Mouse (Mus musculus) forebrain, embryonic 13.5 days (tissue): ENCODE data around the gene Apol7e. TPM values are rescaled to one million over a fixed set of nuclear protein-coding genes. Genes with fewer than 3 reads are reported as not detected.
"Not testable (repeated sequence)": the region's sequence is repeated elsewhere in the genome, so short reads cannot be mapped to it uniquely, and the experiment has no call there.

Experiments used
- ATAC-seq: fragments of 200-750 bp; cut with Nextera tagmentation; 2 replicates; pipeline ENCODE4 v1.8.0; 2017
- H3K27ac ChIP-seq: fragments of 300-500 bp; sonication (generic); 2 replicates; pipeline ENCODE4 v1.5.1; 2015; ENCODE audit warnings: inconsistent platforms, mild to moderate bottlenecking, moderate library complexity
- H3K27me3 ChIP-seq: fragments of 300-500 bp; sonication (generic); 2 replicates; pipeline ENCODE4 v1.6.1; 2015; ENCODE audit warnings: mild to moderate bottlenecking, inconsistent platforms
- H3K36me3 ChIP-seq: fragments of 300-500 bp; sonication (generic); 2 replicates; pipeline ENCODE4 v1.6.1; 2015; ENCODE audit warnings: mild to moderate bottlenecking, inconsistent platforms; ENCODE audit not compliant: poor library complexity, severe bottlenecking
- H3K4me1 ChIP-seq: fragments of 300-500 bp; sonication (generic); 2 replicates; pipeline ENCODE4 v1.6.1; 2015; ENCODE audit warnings: inconsistent platforms
- H3K4me2 ChIP-seq: fragments of 300-500 bp; sonication (generic); 2 replicates; pipeline ENCODE4 v1.6.1; 2015; ENCODE audit warnings: inconsistent platforms, mild to moderate bottlenecking, moderate library complexity
- H3K4me3 ChIP-seq: fragments of 300-500 bp; sonication (generic); 2 replicates; pipeline ENCODE4 v1.5.1; 2015; ENCODE audit warnings: mild to moderate bottlenecking, inconsistent platforms
- H3K9ac ChIP-seq: fragments of 300-500 bp; sonication (generic); 2 replicates; pipeline ENCODE4 v1.6.1; 2015; ENCODE audit warnings: mild to moderate bottlenecking, inconsistent platforms
- H3K9me3 ChIP-seq: fragments of 300-500 bp; sonication (generic); replicated peaks from 2 replicates; pipeline ENCODE4 v1.6.1; 2016; ENCODE audit warnings: inconsistent platforms
- WGBS: fragments of 180-500 bp; shearing (Covaris S2); methylation state at CpG from one replicate; pipeline ENCODE4 v1.1.7; 2015; 5-methylcytosine and 5-hydroxymethylcytosine counted together
- polyA plus RNA-seq: library from polyadenylated mRNA; unstranded; fragments of >200 nt; fragmentation: Nextera tagmentation; extraction: Ambion mirVana; gene quantifications from 2 replicates; pipeline ENCODE4 v1.2.1, GENCODE M21; 2015

Gene Apol7e
- polyA plus RNA-seq, result not detected in 2 replicates

- not testable (repeated sequence) for H3K4me3 ChIP-seq
Observed at GRCm38 (mm10) chr15:77698656-77699055, at the start of gene Apol7e. Gene Apol7e (plus strand): TSS chr15:77698857.

GRCm38 (mm10) chr15:77651143-77651542, 47.5 kb upstream of the Apol7e start:
- not testable (repeated sequence) for H3K9me3 ChIP-seq, ATAC-seq, H3K27me3 ChIP-seq, H3K27ac ChIP-seq, H3K4me2 ChIP-seq, H3K4me1 ChIP-seq, H3K9ac ChIP-seq, H3K36me3 ChIP-seq, H3K4me3 ChIP-seq

More at GRCm38 (mm10) chr15:77698656-77699055, at the start of gene Apol7e:
- H3K4me2 ChIP-seq, H3K9ac ChIP-seq, H3K9me3 ChIP-seq, H3K27ac ChIP-seq, ATAC-seq, H3K27me3 ChIP-seq, H3K36me3 ChIP-seq, H3K4me1 ChIP-seq: not testable (repeated sequence)
- WGBS, result 78% methylated on average over 4 of the region's 4 CpGs

GRCm38 (mm10) chr15:77659773-77660172, 38.9 kb upstream of the Apol7e start:
- not testable (repeated sequence) for H3K36me3 ChIP-seq, H3K27ac ChIP-seq, H3K4me3 ChIP-seq, H3K4me1 ChIP-seq, H3K4me2 ChIP-seq, H3K27me3 ChIP-seq, H3K9ac ChIP-seq, H3K9me3 ChIP-seq, ATAC-seq
- WGBS, result 71% methylated on average over 1 of the region's 1 CpGs

GRCm38 (mm10) chr15:77661841-77662240, 36.8 kb upstream of the Apol7e start:
- not testable (repeated sequence) for H3K4me3 ChIP-seq, H3K27ac ChIP-seq, H3K27me3 ChIP-seq, H3K4me1 ChIP-seq, H3K36me3 ChIP-seq, H3K9me3 ChIP-seq, ATAC-seq, H3K9ac ChIP-seq, H3K4me2 ChIP-seq
- WGBS, result 82% methylated on average over 2 of the region's 2 CpGs

GRCm38 (mm10) chr15:77674081-77674480, 24.6 kb upstream of the Apol7e start:
- H3K9ac ChIP-seq, H3K4me2 ChIP-seq: not testable (repeated sequence)
- WGBS, result 73% methylated on average over 1 of the region's 1 CpGs

GRCm38 (mm10) chr15:77683944-77684343, 14.7 kb upstream of the Apol7e start:
- not testable (repeated sequence) for H3K27ac ChIP-seq, H3K9ac ChIP-seq, H3K4me2 ChIP-seq, H3K27me3 ChIP-seq, H3K4me1 ChIP-seq, H3K36me3 ChIP-seq, ATAC-seq, H3K9me3 ChIP-seq, H3K4me3 ChIP-seq
- 20% methylated on average over 11 of the region's 11 CpGs for WGBS

More at GRCm38 (mm10) chr15:77674081-77674480, 24.6 kb upstream of the Apol7e start:
- not testable (repeated sequence) for H3K27me3 ChIP-seq, H3K4me3 ChIP-seq, H3K36me3 ChIP-seq, H3K4me1 ChIP-seq, H3K9me3 ChIP-seq, H3K27ac ChIP-seq, ATAC-seq

- not testable (repeated sequence) for H3K27me3 ChIP-seq, H3K36me3 ChIP-seq, H3K4me1 ChIP-seq, ATAC-seq, H3K27ac ChIP-seq, H3K9me3 ChIP-seq
- H3K4me2 ChIP-seq, result peak overlapping the region; percentile 56
- peak overlapping the region; percentile 29 for H3K4me3 ChIP-seq
- H3K9ac ChIP-seq, result 0 out of 2 replicates have a peak overlapping the region, but pooled peaks have one; percentile 21
- WGBS, result 5% methylated on average over 19 of the region's 20 CpGs
Observed at GRCm38 (mm10) chr15:77691532-77692311, 6.9 kb upstream of the Apol7e start.

GRCm38 (mm10) chr15:77694687-77695295, 3.9 kb upstream of the Apol7e start:
- H3K36me3 ChIP-seq, H3K4me2 ChIP-seq: not testable (repeated sequence)
- 44% methylated on average over 11 of the region's 15 CpGs for WGBS

GRCm38 (mm10) chr15:77705306-77705705, 6.6 kb downstream of the Apol7e start:
- not testable (repeated sequence) for ATAC-seq, H3K9me3 ChIP-seq, H3K4me2 ChIP-seq, H3K36me3 ChIP-seq, H3K4me3 ChIP-seq, H3K9ac ChIP-seq, H3K4me1 ChIP-seq, H3K27ac ChIP-seq, H3K27me3 ChIP-seq
- WGBS, result 95% methylated on average over 3 of the region's 3 CpGs

More at GRCm38 (mm10) chr15:77694687-77695295, 3.9 kb upstream of the Apol7e start:
- not testable (repeated sequence) for H3K27me3 ChIP-seq, H3K9me3 ChIP-seq, H3K4me1 ChIP-seq, H3K9ac ChIP-seq, H3K27ac ChIP-seq, H3K4me3 ChIP-seq, ATAC-seq

GRCm38 (mm10) chr15:77708936-77709335, 10.3 kb downstream of the Apol7e start:
- not testable (repeated sequence) for H3K36me3 ChIP-seq, H3K9ac ChIP-seq, H3K4me3 ChIP-seq, H3K27ac ChIP-seq, H3K4me1 ChIP-seq, H3K9me3 ChIP-seq, ATAC-seq, H3K27me3 ChIP-seq, H3K4me2 ChIP-seq
- 75% methylated on average over 1 of the region's 1 CpGs for WGBS

- not testable (repeated sequence) for H3K9ac ChIP-seq, H3K4me1 ChIP-seq, H3K36me3 ChIP-seq, H3K27me3 ChIP-seq, H3K4me2 ChIP-seq, ATAC-seq, H3K9me3 ChIP-seq, H3K4me3 ChIP-seq, H3K27ac ChIP-seq
- 94% methylated on average over 2 of the region's 6 CpGs for WGBS
Observed at GRCm38 (mm10) chr15:77718240-77718639, 19.6 kb downstream of the Apol7e start.

- not testable (repeated sequence) for H3K4me3 ChIP-seq, H3K4me1 ChIP-seq, ATAC-seq, H3K36me3 ChIP-seq, H3K9ac ChIP-seq, H3K27ac ChIP-seq, H3K4me2 ChIP-seq, H3K9me3 ChIP-seq, H3K27me3 ChIP-seq
- WGBS, result no CpG with 5 or more reads among the region's 3 CpGs
Observed at GRCm38 (mm10) chr15:77721509-77721908, 22.9 kb downstream of the Apol7e start.
